Mouse (Mus musculus): ENCODE measurements around the gene Mrpl49. TPM values are rescaled to one million over a fixed set of nuclear protein-coding genes. Genes with fewer than 3 reads are reported as not detected.

Mrpl49 gene
- polyA plus RNA-seq, 1 experiment = 46.3 TPM

- DNase-seq (ENCODE audit: low read depth) = no peak
- TF ChIP-seq POLR2A (IDR thresholded peaks at IDR 0.05; ENCODE audit: borderline replicate concordance, extremely low read depth, insufficient read depth, insufficient read length, poor library complexity, severe bottlenecking) (no peak), CTCF (IDR thresholded peaks at IDR 0.05; ENCODE audit: borderline replicate concordance, extremely low read depth, insufficient read depth, insufficient read length) (no peak)
These were observed 28.2 kb downstream of the Mrpl49 start for GRCm38 (mm10) chr19:6029426-6029825.

DNA sequence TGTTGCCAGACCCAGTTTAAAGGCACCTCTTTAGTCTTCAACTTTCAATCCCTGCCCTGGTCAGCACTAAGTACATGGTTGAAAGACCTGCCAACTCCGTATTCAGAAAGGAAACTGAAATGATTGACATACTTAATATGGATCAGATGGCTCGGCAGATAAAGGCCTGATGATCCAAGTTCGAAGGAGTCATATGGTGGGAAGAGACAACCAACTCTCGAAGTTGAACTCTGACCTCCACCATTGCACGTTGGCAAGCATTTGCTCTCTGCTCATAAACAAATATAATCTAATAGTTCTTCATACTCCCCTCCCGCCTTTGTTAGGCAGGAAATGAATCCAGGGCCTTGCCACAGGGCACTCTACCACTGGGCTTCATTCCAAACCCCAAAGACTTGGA is 28.6 kb downstream of the Mrpl49 start:
- no peak for DNase-seq (ENCODE audit: low read depth)
- TF ChIP-seq POLR2A (IDR thresholded peaks at IDR 0.05; ENCODE audit: borderline replicate concordance, extremely low read depth, insufficient read depth, insufficient read length, poor library complexity, severe bottlenecking) (no peak), CTCF (IDR thresholded peaks at IDR 0.05; ENCODE audit: borderline replicate concordance, extremely low read depth, insufficient read depth, insufficient read length) (no peak)

DNA sequence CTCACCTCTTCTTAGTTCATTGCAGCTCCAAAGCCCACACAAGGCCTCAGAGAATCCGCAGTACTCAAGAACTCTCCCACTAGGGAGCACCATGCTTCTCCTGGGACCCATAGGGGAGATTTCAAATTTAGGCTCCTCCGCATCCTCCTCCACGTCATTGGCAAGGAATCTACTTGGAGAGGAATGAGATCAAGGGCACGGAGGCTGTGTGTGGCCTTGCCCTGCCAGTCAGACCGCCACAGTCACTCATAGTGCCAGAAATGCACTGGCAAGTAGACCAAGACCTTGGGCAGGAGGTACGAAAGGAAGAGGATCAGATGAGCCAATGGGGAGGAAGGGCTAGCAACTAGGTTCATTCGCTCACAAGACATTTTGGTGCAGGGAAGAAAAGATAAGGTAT is 33.7 kb downstream of the Mrpl49 start:
- no peak for TF ChIP-seq POLR2A (IDR thresholded peaks at IDR 0.05; ENCODE audit: borderline replicate concordance, extremely low read depth, insufficient read depth, insufficient read length, poor library complexity, severe bottlenecking)
- TF ChIP-seq CTCF (IDR thresholded peaks at IDR 0.05; ENCODE audit: borderline replicate concordance, extremely low read depth, insufficient read depth, insufficient read length) = no peak
- no peak for DNase-seq (ENCODE audit: low read depth)

- no peak for DNase-seq (ENCODE audit: low read depth)
- no peak for TF ChIP-seq CTCF (IDR thresholded peaks at IDR 0.05; ENCODE audit: borderline replicate concordance, extremely low read depth, insufficient read depth, insufficient read length)
These were observed 34.5 kb downstream of the Mrpl49 start for GRCm38 (mm10) chr19:6023059-6023458.

DNA sequence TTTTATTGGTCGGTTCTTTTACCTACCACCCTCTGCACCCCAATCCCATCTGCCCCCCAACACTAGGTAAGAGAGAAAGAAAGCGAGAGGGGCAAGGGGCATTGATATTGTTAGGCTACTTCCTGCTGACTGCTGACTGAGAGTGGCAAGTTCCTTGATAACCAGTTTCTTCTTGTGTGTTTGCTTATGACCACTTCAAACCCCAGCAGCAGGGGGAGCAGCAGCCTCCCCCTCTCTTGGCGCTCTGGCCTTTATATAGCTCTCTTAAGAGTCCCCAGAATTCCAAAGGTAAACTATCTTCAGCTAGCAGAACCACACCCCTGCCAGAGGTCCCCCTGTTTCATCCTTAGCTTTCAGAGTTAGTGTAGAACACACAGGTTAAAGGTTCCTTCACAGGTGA is 37.3 kb downstream of the Mrpl49 start:
- no peak for DNase-seq (ENCODE audit: low read depth)
- no peak for TF ChIP-seq POLR2A (IDR thresholded peaks at IDR 0.05; ENCODE audit: borderline replicate concordance, extremely low read depth, insufficient read depth, insufficient read length, poor library complexity, severe bottlenecking)
- TF ChIP-seq CTCF (IDR thresholded peaks at IDR 0.05; ENCODE audit: borderline replicate concordance, extremely low read depth, insufficient read depth, insufficient read length) = no peak

- TF ChIP-seq POLR2A (IDR thresholded peaks at IDR 0.05; ENCODE audit: borderline replicate concordance, extremely low read depth, insufficient read depth, insufficient read length, poor library complexity, severe bottlenecking) = no peak
- TF ChIP-seq CTCF (IDR thresholded peaks at IDR 0.05; ENCODE audit: borderline replicate concordance, extremely low read depth, insufficient read depth, insufficient read length) = peak; percentile 87
- peak; percentile 89 for DNase-seq (ENCODE audit: low read depth)
These were observed 39.2 kb downstream of the Mrpl49 start for GRCm38 (mm10) chr19:6018142-6019089.

- TF ChIP-seq POLR2A (IDR thresholded peaks at IDR 0.05; ENCODE audit: borderline replicate concordance, extremely low read depth, insufficient read depth, insufficient read length, poor library complexity, severe bottlenecking) (no peak), CTCF (IDR thresholded peaks at IDR 0.05; ENCODE audit: borderline replicate concordance, extremely low read depth, insufficient read depth, insufficient read length) (peak; percentile 23; the same call in 1 of the 2 replicates)
- DNase-seq (ENCODE audit: low read depth) = peak; percentile 49
These were observed 41.1 kb downstream of the Mrpl49 start for GRCm38 (mm10) chr19:6016532-6016931.

GRCm38 (mm10) chr19:6015511-6016315 is 41.9 kb downstream of the Mrpl49 start, which contains the start of gene Capn1:
Gene Capn1 (minus strand): TSS chr19:6015897.
- DNase-seq (ENCODE audit: low read depth) = peak; percentile 67
- TF ChIP-seq POLR2A (IDR thresholded peaks at IDR 0.05; ENCODE audit: borderline replicate concordance, extremely low read depth, insufficient read depth, insufficient read length, poor library complexity, severe bottlenecking) = no peak
- 0 out of 2 replicates have a peak, but pooled peaks have one; percentile 14 for TF ChIP-seq CTCF (IDR thresholded peaks at IDR 0.05; ENCODE audit: borderline replicate concordance, extremely low read depth, insufficient read depth, insufficient read length)

DNA sequence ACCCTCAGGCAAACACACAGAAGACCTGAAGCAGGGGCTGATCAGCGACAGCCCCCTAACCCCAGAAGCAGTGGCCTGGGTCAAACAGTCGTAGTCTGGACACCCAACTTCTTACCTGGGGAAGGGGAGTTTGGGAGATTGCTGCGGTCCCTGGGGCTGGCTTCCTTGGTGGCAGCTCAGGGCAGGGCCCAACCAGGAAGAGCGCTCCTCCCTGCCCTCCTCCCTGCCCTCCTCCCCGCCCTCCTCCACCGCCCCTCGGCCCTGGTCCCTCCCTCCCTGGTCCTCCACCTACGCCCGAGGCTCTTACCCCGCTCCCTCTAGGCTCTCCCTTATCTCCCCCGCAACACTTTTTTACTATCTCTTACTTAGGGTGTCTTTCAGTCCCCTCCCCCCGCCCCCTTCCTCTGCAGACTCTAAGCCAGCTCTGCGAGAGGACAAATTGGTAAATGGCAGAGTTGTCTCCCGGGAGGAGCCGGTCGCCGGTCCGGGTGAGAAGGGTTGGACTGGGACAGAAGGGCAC is 42.5 kb downstream of the Mrpl49 start:
- DNase-seq (ENCODE audit: low read depth) = peak; percentile 31
- TF ChIP-seq CTCF (IDR thresholded peaks at IDR 0.05; ENCODE audit: borderline replicate concordance, extremely low read depth, insufficient read depth, insufficient read length) (no peak), POLR2A (IDR thresholded peaks at IDR 0.05; ENCODE audit: borderline replicate concordance, extremely low read depth, insufficient read depth, insufficient read length, poor library complexity, severe bottlenecking) (no peak)

GRCm38 (mm10) chr19:6013691-6014090 is 43.9 kb downstream of the Mrpl49 start:
- TF ChIP-seq CTCF (IDR thresholded peaks at IDR 0.05; ENCODE audit: borderline replicate concordance, extremely low read depth, insufficient read depth, insufficient read length) = no peak
- no peak for TF ChIP-seq POLR2A (IDR thresholded peaks at IDR 0.05; ENCODE audit: borderline replicate concordance, extremely low read depth, insufficient read depth, insufficient read length, poor library complexity, severe bottlenecking)
- no peak for DNase-seq (ENCODE audit: low read depth)

GRCm38 (mm10) chr19:6009137-6009536 is 48.4 kb downstream of the Mrpl49 start:
- TF ChIP-seq CTCF (IDR thresholded peaks at IDR 0.05; ENCODE audit: borderline replicate concordance, extremely low read depth, insufficient read depth, insufficient read length) (no peak), POLR2A (IDR thresholded peaks at IDR 0.05; ENCODE audit: borderline replicate concordance, extremely low read depth, insufficient read depth, insufficient read length, poor library complexity, severe bottlenecking) (no peak)
- DNase-seq (ENCODE audit: low read depth) = no peak

All from brain, embryonic 14.5 days (tissue).